In genomic region chr13:45627206-45627751, GRCm38 (mm10) we compare ENCODE assay signal across 12 mouse cellular contexts.
DNase-seq lines count a peak whose midpoint lies in the region; TF ChIP-seq lines count a peak whose summit lies in the region.
"Had no signal": no experiment of that assay in that cellular context is flagged by ENCODE, and none has a peak within 500 bp of the region (broad histone marks: within the 10 kb centered on the region; RNA-seq: fewer than 3 reads in every experiment).

No protein-coding gene starts in this region.

- WGBS in heart, adult 2 months: 35% methylated on average over 8 of the region's 8 CpGs

- H3K27ac ChIP-seq in heart, adult 2 months: no peak overlapping the region; the same call in 1 of the 2 replicates

- H3K36me3 ChIP-seq in heart, adult 2 months (ENCODE audit: control insufficient read depth, insufficient read depth, low read length): peaks cover 17% of the 10 kb centered on the region

- no peak for TF ChIP-seq POLR2A in heart, adult 2 months (IDR thresholded peaks at IDR 0.05; ENCODE audit: insufficient read depth, low read depth, low read length)

- no peaks in the 10 kb centered on the region for H3K79me2 ChIP-seq in heart, adult 2 months (replicated peaks; ENCODE audit: control insufficient read depth, insufficient read depth, low read length)

- peaks cover 19% of the 10 kb centered on the region for H3K4me1 ChIP-seq in heart, adult 2 months (ENCODE audit: control insufficient read depth, insufficient read depth, low read length)

- no peak for TF ChIP-seq CTCF in heart, adult 2 months (IDR thresholded peaks at IDR 0.05)

- DNase-seq in embryo, embryonic 10 days (ENCODE audit: low spot score): peak; percentile 19
- DNase-seq in embryo, embryonic 9.5 days (ENCODE audit: extremely low spot score): no peak
- peak; percentile 37 to 61 for DNase-seq in heart, adult 2 months
- peak; percentile 47 for DNase-seq in heart, postnatal 4 days
- DNase-seq in lung, postnatal 25 days (ENCODE audit: low spot score): peak; percentile 63
- DNase-seq in B cell, adult 2 months: no peak
- no peak for DNase-seq in thymus, postnatal 25 days
- DNase-seq in gastrocnemius, adult 18-20 months (ENCODE audit: low spot score): no peak
- DNase-seq: gastrocnemius, postnatal 25 days; liver, postnatal 0 days; retina, postnatal 1 day had no signal

- no peak overlapping the region for H3K4me3 ChIP-seq in heart, adult 2 months
- H3K4me3 ChIP-seq: myocyte had no signal

- no peaks in the 10 kb centered on the region; the same call in 1 of the 2 replicates for H3K27me3 ChIP-seq in heart, adult 2 months (ENCODE audit: control insufficient read depth, insufficient read depth, low read length)

- TF ChIP-seq EP300 in heart, adult 2 months (IDR thresholded peaks at IDR 0.05; ENCODE audit: insufficient read depth, low read depth, low read length): no peak

- intact Hi-C loops in heart, adult 2 months (cut with DNase I): no loop called here

- H3K9ac ChIP-seq in heart, adult 2 months (ENCODE audit: low read depth, low read length): no peak overlapping the region
- H3K9ac ChIP-seq: liver, postnatal 0 days had no signal

Comparison
In these comparisons a context has a peak if more than half of its experiments do, and no peak if none do; other contexts are left out.
1. DNase-seq: peak in embryo, embryonic 10 days (single experiment), heart, adult 2 months (2 of 2), heart, postnatal 4 days (single experiment) and lung, postnatal 25 days (single experiment); none in embryo, embryonic 9.5 days (single experiment), B cell, adult 2 months (0 of 2), thymus, postnatal 25 days (single experiment) and gastrocnemius, adult 18-20 months (single experiment).